Mouse (Mus musculus): Measurements from ENCODE around the gene Tmem210. TPM values are rescaled to one million over a fixed set of nuclear protein-coding genes. Genes with fewer than 3 reads are reported as not detected.
A peak's percentile ranks its signal among the peaks of the same experiment; 100 is the strongest.

Tmem210 gene
- total and polyA plus RNA-seq, 3 experiments, result not detected

DNA sequence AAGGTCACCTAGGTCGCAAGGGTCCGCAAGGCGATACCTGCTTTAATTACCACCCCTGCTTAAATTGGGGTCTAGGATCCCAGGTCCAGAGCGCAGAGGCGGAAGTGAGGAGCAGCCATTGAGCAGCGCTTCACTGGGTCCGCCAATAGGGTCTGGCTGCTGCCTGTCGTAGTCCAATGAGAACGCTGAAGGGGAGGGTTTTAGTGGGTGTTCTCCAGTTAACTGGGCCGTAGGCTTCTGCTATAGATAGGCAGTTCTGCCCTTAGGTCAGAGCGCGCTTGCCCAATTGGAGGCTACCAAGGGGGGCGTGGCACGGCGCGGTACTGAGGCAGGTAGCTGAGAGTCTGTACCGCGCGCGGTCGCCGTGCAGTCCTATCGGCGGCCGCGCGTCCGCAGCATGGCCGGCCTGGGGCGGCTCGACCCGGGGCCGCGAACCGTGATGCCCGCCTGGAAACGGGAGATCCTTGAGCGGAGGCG, 25.6 kb upstream of the Tmem210 start, which contains the start of gene Tprn:
Tprn (plus strand) TSS at position 328 of the 477 bp plus-strand sequence.
- Histone ChIP-seq H3K79me2 (replicated peaks; ENCODE audit: control insufficient read depth, extremely low read depth, insufficient read depth, poor library complexity, severe bottlenecking) (peaks cover 5% of the 10 kb centered on the region; the same call in 1 of the 2 replicates), H3K27me3 (replicated peaks) (no peaks in the 10 kb centered on the region), H3K4me2 (ENCODE audit: insufficient read depth, low read depth, poor library complexity, severe bottlenecking) (peak within 1 kb of the TSS; percentile 57), H3K4me3 (replicated peaks in 1 of 3; ENCODE audit: low read depth in 2 of 3, low read length in 2 of 3, poor library complexity in 1 of 3) (peak within 1 kb of the TSS; percentile 80 to 86 (median 83)), H3K9me3 (replicated peaks; ENCODE audit: low read length) (no peaks in the 10 kb centered on the region), H3K4me1 (ENCODE audit: control insufficient read depth in 1 of 2, insufficient read depth in 2 of 2) (peaks cover 20 to 46% of the 10 kb centered on the region in 2 experiments), H3K27ac (ENCODE audit: insufficient read depth, low read depth) (peak within 1 kb of the TSS; percentile 8; the same call in 1 of the 2 replicates), H3K9ac (ENCODE audit: insufficient read depth, low read depth) (peak within 1 kb of the TSS; percentile 72), H3K36me3 (replicated peaks in 1 of 2; ENCODE audit: control insufficient read depth in 1 of 2, insufficient read depth in 1 of 2, low read length in 1 of 2) (peaks cover 0 to 4% of the 10 kb centered on the region in 2 experiments)
- DNase-seq (ENCODE audit: extremely low read depth), result peak; percentile 98
- dilution Hi-C loops (cut with MboI; ENCODE audit: extremely low pct_ligation_motif_present, extremely low pct_unique_long_range_greater_than_20kb, low sequenced_read_pairs) (no loop called here), in situ Hi-C loops (cut with MboI; ENCODE audit: low pct_ligation_motif_present, low pct_unique_long_range_greater_than_20kb, low sequenced_read_pairs) (no loop called here)
- peak; percentile 89 for TF ChIP-seq MXI1 (IDR thresholded peaks at IDR 0.05; ENCODE audit: low read depth, low read length)
- TF ChIP-seq HCFC1 (IDR thresholded peaks at IDR 0.05; ENCODE audit: low read depth, low read length), result peak; percentile 74
- TF ChIP-seq IRF4 (IDR thresholded peaks at IDR 0.05; ENCODE audit: low read depth, low read length), result no peak
- peak; percentile 69; the same call in 1 of the 2 replicates for TF ChIP-seq UBTF (IDR thresholded peaks at IDR 0.05; ENCODE audit: low read depth, low read length)
- peak; percentile 97 for TF ChIP-seq ELF1 (IDR thresholded peaks at IDR 0.05; ENCODE audit: low read depth, low read length)
- TF ChIP-seq TCF12 (IDR thresholded peaks at IDR 0.05; ENCODE audit: low read depth, low read length), result peak; percentile 51; the same call in 1 of the 2 replicates
- TF ChIP-seq POLR2A (IDR thresholded peaks at IDR 0.05; ENCODE audit: low read depth, low read length), result peak; percentile 93
- TF ChIP-seq ZMIZ1 (IDR thresholded peaks at IDR 0.05; ENCODE audit: low read depth, low read length), result peak; percentile 67
- peak; percentile 79 for TF ChIP-seq NRF1 (IDR thresholded peaks at IDR 0.05; ENCODE audit: low read depth, low read length)
- TF ChIP-seq SIN3A (IDR thresholded peaks at IDR 0.05; ENCODE audit: low read length), result peak; percentile 80
- TF ChIP-seq TBP (conservative IDR thresholded peaks at IDR 0.05; ENCODE audit: low read depth, low read length), result peak; percentile 63; the same call in 1 of the 2 replicates
- TF ChIP-seq MAX (IDR thresholded peaks at IDR 0.05; ENCODE audit: low read length), result no peak
- TF ChIP-seq NELFE (IDR thresholded peaks at IDR 0.05; ENCODE audit: low read depth, low read length), result peak; percentile 77
- TF ChIP-seq MAFK (IDR thresholded peaks at IDR 0.05; ENCODE audit: insufficient replicate concordance, low read length), result no peak
- TF ChIP-seq CHD2 (IDR thresholded peaks at IDR 0.05; ENCODE audit: low read length), result peak; percentile 91

DNA sequence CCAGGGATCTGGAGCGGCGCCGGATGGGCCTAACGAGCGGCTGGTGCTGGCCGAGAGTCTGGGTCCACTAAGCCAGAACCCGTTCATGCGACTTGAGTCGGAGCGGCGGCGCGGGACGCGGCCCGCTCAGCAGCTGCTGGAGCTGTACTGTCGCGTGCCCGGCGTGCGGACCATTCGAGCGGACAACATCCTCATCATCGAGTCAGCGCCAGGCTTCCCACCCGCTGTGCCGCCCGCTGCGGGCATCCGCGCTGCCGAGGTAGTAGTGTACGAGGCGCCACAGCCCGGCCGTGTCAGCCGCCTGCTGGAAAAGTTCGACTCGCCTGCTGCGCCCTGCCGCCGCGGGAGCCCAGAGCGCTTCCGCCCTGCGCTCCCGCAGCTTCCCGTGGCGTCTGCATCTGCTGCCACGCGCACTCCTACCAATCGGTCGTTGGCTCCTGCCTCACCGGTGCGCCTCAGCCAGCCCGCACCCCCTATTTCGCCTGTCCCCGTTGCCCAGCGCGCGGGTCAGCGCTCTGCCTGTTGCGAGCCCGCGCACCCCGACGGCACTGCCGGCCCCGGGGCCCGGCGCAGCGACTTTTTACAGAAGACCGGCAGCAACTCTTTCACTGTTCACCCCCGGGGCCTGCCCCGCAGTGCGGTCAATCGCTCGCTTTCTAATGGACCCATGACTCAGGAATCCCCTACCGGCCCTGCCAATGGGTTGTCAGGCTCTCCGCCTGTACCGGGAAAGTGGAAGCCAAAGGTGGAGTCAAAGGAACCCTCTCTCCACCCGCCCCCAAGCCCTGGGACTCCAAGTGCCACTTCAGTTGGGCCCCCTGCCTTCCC, 24.9 kb upstream of the Tmem210 start:
- no peak for DNase-seq (ENCODE audit: extremely low read depth)
- dilution Hi-C loops (cut with MboI; ENCODE audit: extremely low pct_ligation_motif_present, extremely low pct_unique_long_range_greater_than_20kb, low sequenced_read_pairs) (no loop called here), in situ Hi-C loops (cut with MboI; ENCODE audit: low pct_ligation_motif_present, low pct_unique_long_range_greater_than_20kb, low sequenced_read_pairs) (no loop called here)
- Histone ChIP-seq H3K9me3 (replicated peaks; ENCODE audit: low read length) (no peaks in the 10 kb centered on the region), H3K4me1 (ENCODE audit: control insufficient read depth in 1 of 2, insufficient read depth in 2 of 2) (peaks cover 23 to 52% of the 10 kb centered on the region in 2 experiments), H3K9ac (ENCODE audit: insufficient read depth, low read depth) (peak overlapping the region; percentile 72), H3K36me3 (replicated peaks in 1 of 2; ENCODE audit: control insufficient read depth in 1 of 2, insufficient read depth in 1 of 2, low read length in 1 of 2) (peaks cover 0 to 9% of the 10 kb centered on the region in 2 experiments), H3K27ac (ENCODE audit: insufficient read depth, low read depth) (0 out of 2 replicates have a peak overlapping the region, but pooled peaks have one; percentile 8), H3K79me2 (replicated peaks; ENCODE audit: control insufficient read depth, extremely low read depth, insufficient read depth, poor library complexity, severe bottlenecking) (peaks cover 5% of the 10 kb centered on the region; the same call in 1 of the 2 replicates), H3K4me2 (ENCODE audit: insufficient read depth, low read depth, poor library complexity, severe bottlenecking) (peak overlapping the region; percentile 48), H3K4me3 (replicated peaks in 1 of 3; ENCODE audit: low read depth in 2 of 3, low read length in 2 of 3, poor library complexity in 1 of 3) (peak overlapping the region; percentile 80 to 86 (median 83)), H3K27me3 (replicated peaks) (no peaks in the 10 kb centered on the region)
- TF ChIP-seq MXI1 (IDR thresholded peaks at IDR 0.05; ENCODE audit: low read depth, low read length), result 0 out of 2 replicates have a peak, but pooled peaks have one; percentile 16
- TF ChIP-seq UBTF (IDR thresholded peaks at IDR 0.05; ENCODE audit: low read depth, low read length), result peak; percentile 77; the same call in 1 of the 2 replicates
- TF ChIP-seq JUND (conservative IDR thresholded peaks at IDR 0.05; ENCODE audit: low read depth, low read length), result no peak
- peak; percentile 37 for TF ChIP-seq ELF1 (IDR thresholded peaks at IDR 0.05; ENCODE audit: low read depth, low read length)
- peak; percentile 53 for TF ChIP-seq BHLHE40 (IDR thresholded peaks at IDR 0.05; ENCODE audit: low read depth, low read length)
- peak; percentile 4; the same call in 1 of the 2 replicates for TF ChIP-seq NELFE (IDR thresholded peaks at IDR 0.05; ENCODE audit: low read depth, low read length)
